Mouse (Mus musculus): ENCODE results near the gene Mfn1. TPM values are rescaled to one million over a fixed set of nuclear protein-coding genes. Genes with fewer than 3 reads are reported as not detected.
A peak's percentile ranks its signal among the peaks of the same experiment; 100 is the strongest.

Mfn1 gene
- polyA plus RNA-seq, 2 experiments from 2014 or later, result 10.2 to 12.0 TPM

- ATAC-seq, result no peak
Observed at GRCm38 (mm10) chr3:32611606-32612170, 82.4 kb downstream of the Mfn1 start.

- no peak for ATAC-seq
Observed at GRCm38 (mm10) chr3:32614786-32615185, 85.5 kb downstream of the Mfn1 start.

GRCm38 (mm10) chr3:32615376-32615775 is 86.1 kb downstream of the Mfn1 start:
- peak; percentile 66 for ATAC-seq

- peak; percentile 30 for ATAC-seq
Observed at GRCm38 (mm10) chr3:32616006-32616330, 86.7 kb downstream of the Mfn1 start.

- peak; percentile 60 for ATAC-seq
Observed at GRCm38 (mm10) chr3:32616331-32617052, 87.2 kb downstream of the Mfn1 start, which contains the start of gene Gnb4. TSS of gene Gnb4 (minus strand) at chr3:32616585.

- no peak for ATAC-seq
Observed at GRCm38 (mm10) chr3:32617053-32617642, 87.9 kb downstream of the Mfn1 start.

- no peak for ATAC-seq
Observed at GRCm38 (mm10) chr3:32621658-32622057, 92.4 kb downstream of the Mfn1 start.

- no peak for ATAC-seq
Observed at GRCm38 (mm10) chr3:32622106-32622505, 92.8 kb downstream of the Mfn1 start.

GRCm38 (mm10) chr3:32628141-32628540 is 98.9 kb downstream of the Mfn1 start:
- ATAC-seq, result no peak

Other genes with a start within 250 kb of the Mfn1 start
- 1 to 10 TPM; 4.4 to 4.7 TPM for gene Zmat3, start 163.5 kb upstream of the Mfn1 start, polyA plus RNA-seq (2017; shearing (Covaris generic))
- gene Pik3ca, start 131.8 kb upstream of the Mfn1 start, polyA plus RNA-seq (2017; shearing (Covaris generic)), result 10 to 100 TPM; 14.1 to 23.2 TPM
- under 1 TPM; 0.60 to 0.81 TPM for gene Kcnmb3, start 37.2 kb upstream of the Mfn1 start, polyA plus RNA-seq (2017; shearing (Covaris generic))
- gene Zfp639, start 19.2 kb upstream of the Mfn1 start, polyA plus RNA-seq (2017; shearing (Covaris generic)), result 10 to 100 TPM; 27.6 to 28.4 TPM
- gene Gnb4, start 87.1 kb downstream of the Mfn1 start, polyA plus RNA-seq (2017; shearing (Covaris generic)), result 10 to 100 TPM in 1 of 2 experiments, 1 to 10 TPM in 1; 9.5 to 11.0 TPM
- gene Actl6a, start 176.8 kb downstream of the Mfn1 start, polyA plus RNA-seq (2017; shearing (Covaris generic)), result 10 to 100 TPM; 85.8 to 96.2 TPM
- 100 to 1,000 TPM; 219 to 273 TPM for gene Ndufb5, start 207.5 kb downstream of the Mfn1 start, polyA plus RNA-seq (2017; shearing (Covaris generic))
- gene Mrpl47, start 208.1 kb downstream of the Mfn1 start, polyA plus RNA-seq (2017; shearing (Covaris generic)), result 10 to 100 TPM; 17.0 to 23.7 TPM